Mouse (Mus musculus) hematopoietic stem cell, adult 5-6 weeks (primary cell): ENCODE data around the gene Igf2bp2. TPM values are rescaled to one million over a fixed set of nuclear protein-coding genes. Genes with fewer than 3 reads are reported as not detected.

ENCODE experiments used
- total RNA-seq: library from RNA; stranded (forward); fragments of 172-1452, 232-1000 nt; gene quantifications from 2 replicates; pipeline ENCODE4 v1.2.3, GENCODE M21; 2017

Gene Igf2bp2
- total RNA-seq, 1 experiment from 2014 or later: 1.8 TPM

Other genes with a start within 250 kb of the Igf2bp2 start
- 13.3 and 17.0 TPM in 2 replicates for gene Tmem41a, start 215.7 kb downstream of the Igf2bp2 start, total RNA-seq
- 0.10 and 0.13 TPM in 2 replicates for gene Liph, start 167.6 kb downstream of the Igf2bp2 start, total RNA-seq
- 46.2 and 56.0 TPM in 2 replicates for gene Senp2, start 153.8 kb downstream of the Igf2bp2 start, total RNA-seq
- gene Tra2b, start 102.7 kb upstream of the Igf2bp2 start, total RNA-seq: 752 and 856 TPM in 2 replicates